Mouse (Mus musculus): ENCODE data around the gene Hes5. TPM values are rescaled to one million over a fixed set of nuclear protein-coding genes. Genes with fewer than 3 reads are reported as not detected.
A peak's percentile ranks its signal among the peaks of the same experiment; 100 is the strongest.

Gene Hes5
- polyA plus RNA-seq, 1 experiment from 2014 or later, result 8.1 TPM

DNA sequence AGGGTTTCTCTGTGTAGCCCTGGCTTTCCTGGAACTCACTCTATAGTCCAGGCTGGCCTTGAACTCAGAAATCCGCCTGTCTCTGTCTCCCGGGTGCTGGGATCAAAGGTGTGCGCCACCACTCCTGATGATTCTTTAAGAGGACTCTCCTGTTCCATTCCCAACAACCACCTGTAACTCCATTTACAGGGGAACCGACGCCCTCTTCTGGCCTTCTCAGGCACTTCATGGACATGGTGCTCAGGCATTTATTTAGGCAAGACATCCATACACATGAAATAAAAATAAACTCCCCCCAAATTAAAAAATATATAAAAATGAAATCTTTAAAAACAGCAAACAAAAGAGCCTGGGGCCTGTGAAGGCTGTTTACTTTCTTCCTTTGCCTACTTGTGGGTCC lies 6.5 kb downstream of the Hes5 start:
- no peak overlapping the region for H3K9ac ChIP-seq (ENCODE audit: low read depth, low read length)
- peaks cover 23% of the 10 kb centered on the region for H3K4me1 ChIP-seq (ENCODE audit: control insufficient read depth, insufficient read depth, low read length)
- H3K4me2 ChIP-seq (replicated peaks; ENCODE audit: low read depth, low read length), result no peak overlapping the region
- peaks cover 4% of the 10 kb centered on the region; the same call in 1 of the 2 replicates for H3K27me3 ChIP-seq (ENCODE audit: control insufficient read depth, insufficient read depth, low read length)
- 63% methylated on average over 5 of the region's 5 CpGs for WGBS
- peaks cover 49% of the 10 kb centered on the region for H3K36me3 ChIP-seq (ENCODE audit: control insufficient read depth, insufficient read depth, low read length)
- H3K4me3 ChIP-seq (ENCODE audit: low read length), result no peak overlapping the region
- no peaks in the 10 kb centered on the region for H3K9me3 ChIP-seq (ENCODE audit: control insufficient read depth, low read length)
- ATAC-seq (ENCODE audit: low FRiP score, low TSS enrichment), result no peak
- H3K27ac ChIP-seq (ENCODE audit: low read depth, low read length), result no peak overlapping the region

DNA sequence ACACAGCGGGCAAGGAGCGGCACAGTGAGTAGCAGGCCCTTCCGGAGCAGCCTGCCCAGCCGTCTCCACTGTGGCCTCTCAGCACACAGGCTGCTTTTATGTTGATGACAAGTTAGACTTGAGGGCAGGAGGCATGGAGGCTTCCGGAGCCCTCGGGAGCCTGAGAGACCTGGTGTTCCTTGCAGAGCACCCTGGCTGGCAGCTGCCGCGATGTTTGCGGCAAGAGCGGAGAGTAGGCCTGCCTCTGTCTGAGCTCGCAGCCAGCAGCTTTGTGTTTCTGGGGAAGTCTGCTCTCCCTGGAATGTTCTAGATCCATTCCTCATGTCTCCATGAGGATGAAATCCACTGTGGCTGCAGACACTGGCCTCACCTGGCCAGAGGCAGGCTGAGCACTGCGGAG lies 11.8 kb downstream of the Hes5 start:
- no peaks in the 10 kb centered on the region for H3K4me1 ChIP-seq (ENCODE audit: control insufficient read depth, insufficient read depth, low read length)
- WGBS, result 96% methylated on average over 12 of the region's 12 CpGs
- H3K4me2 ChIP-seq (replicated peaks; ENCODE audit: low read depth, low read length), result no peak overlapping the region
- H3K9me3 ChIP-seq (ENCODE audit: control insufficient read depth, low read length), result no peaks in the 10 kb centered on the region
- no peak for ATAC-seq (ENCODE audit: low FRiP score, low TSS enrichment)
- no peak overlapping the region for H3K27ac ChIP-seq (ENCODE audit: low read depth, low read length)
- H3K36me3 ChIP-seq (ENCODE audit: control insufficient read depth, insufficient read depth, low read length), result peaks cover 92% of the 10 kb centered on the region
- no peak overlapping the region for H3K9ac ChIP-seq (ENCODE audit: low read depth, low read length)
- H3K27me3 ChIP-seq (ENCODE audit: control insufficient read depth, insufficient read depth, low read length), result no peaks in the 10 kb centered on the region
- no peak overlapping the region for H3K4me3 ChIP-seq (ENCODE audit: low read length)

DNA sequence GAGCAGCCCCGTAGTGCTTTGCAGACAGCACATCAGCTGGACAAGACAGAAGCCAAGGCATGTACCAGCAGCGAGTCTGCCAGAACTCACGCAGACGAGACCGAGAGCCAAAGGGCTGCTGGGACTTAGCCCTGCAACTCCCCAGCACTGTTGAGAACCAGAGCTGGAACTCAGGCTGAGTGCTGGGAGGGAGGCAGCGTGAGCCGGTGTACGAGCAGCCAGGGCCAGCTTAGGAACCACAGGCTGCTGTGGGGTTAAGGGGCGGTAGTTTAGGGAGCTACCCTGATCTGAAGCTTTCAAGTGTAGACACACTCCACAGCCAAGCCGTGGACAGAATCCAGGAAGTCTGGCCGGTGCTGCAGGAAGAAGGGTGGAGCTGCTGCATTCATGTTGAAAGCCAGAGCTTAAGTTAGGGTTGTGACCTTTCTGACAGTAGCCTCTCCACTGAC lies 13.5 kb downstream of the Hes5 start:
- WGBS, result 86% methylated on average over 11 of the region's 11 CpGs
- Histone ChIP-seq H3K36me3 (ENCODE audit: control insufficient read depth, insufficient read depth, low read length) (peaks cover 100% of the 10 kb centered on the region), H3K9me3 (ENCODE audit: control insufficient read depth, low read length) (no peaks in the 10 kb centered on the region)

DNA sequence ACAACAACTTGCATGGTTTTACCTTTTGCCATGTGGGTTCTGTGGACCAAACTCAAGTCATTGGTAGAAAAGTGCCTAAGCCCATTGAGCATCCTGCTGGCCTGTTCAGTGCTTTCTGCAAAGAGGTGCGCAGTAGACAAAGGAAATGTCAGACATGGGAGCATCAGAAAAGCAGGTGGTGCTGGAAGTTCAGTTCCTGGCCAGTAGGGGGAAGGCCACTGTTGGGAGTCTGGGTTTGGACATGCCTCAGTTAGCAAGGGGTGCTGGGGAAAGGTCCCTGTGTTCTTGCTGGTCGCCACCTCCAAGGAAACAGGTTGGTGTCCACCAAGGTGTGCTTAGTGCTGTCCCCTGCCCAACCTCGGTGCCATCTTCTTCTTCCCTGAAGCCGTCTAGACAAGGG lies 19.4 kb downstream of the Hes5 start:
- H3K27ac ChIP-seq (ENCODE audit: low read depth, low read length), result no peak overlapping the region
- H3K4me2 ChIP-seq (replicated peaks; ENCODE audit: low read depth, low read length), result no peak overlapping the region
- H3K4me1 ChIP-seq (ENCODE audit: control insufficient read depth, insufficient read depth, low read length), result no peaks in the 10 kb centered on the region
- no peaks in the 10 kb centered on the region for H3K9me3 ChIP-seq (ENCODE audit: control insufficient read depth, low read length)
- WGBS, result 92% methylated on average over 4 of the region's 4 CpGs
- no peak overlapping the region for H3K4me3 ChIP-seq (ENCODE audit: low read length)
- H3K9ac ChIP-seq (ENCODE audit: low read depth, low read length), result no peak overlapping the region
- H3K27me3 ChIP-seq (ENCODE audit: control insufficient read depth, insufficient read depth, low read length), result peaks cover 8% of the 10 kb centered on the region; the same call in 1 of the 2 replicates
- ATAC-seq (ENCODE audit: low FRiP score, low TSS enrichment), result no peak
- peaks cover 65% of the 10 kb centered on the region for H3K36me3 ChIP-seq (ENCODE audit: control insufficient read depth, insufficient read depth, low read length)

More for the DNA sequence above, 13.5 kb downstream of the Hes5 start:
- Histone ChIP-seq H3K4me1 (ENCODE audit: control insufficient read depth, insufficient read depth, low read length) (no peaks in the 10 kb centered on the region), H3K4me3 (ENCODE audit: low read length) (no peak overlapping the region), H3K27me3 (ENCODE audit: control insufficient read depth, insufficient read depth, low read length) (no peaks in the 10 kb centered on the region), H3K27ac (ENCODE audit: low read depth, low read length) (no peak overlapping the region), H3K9ac (ENCODE audit: low read depth, low read length) (no peak overlapping the region), H3K4me2 (replicated peaks; ENCODE audit: low read depth, low read length) (no peak overlapping the region)
- no peak for ATAC-seq (ENCODE audit: low FRiP score, low TSS enrichment)

DNA sequence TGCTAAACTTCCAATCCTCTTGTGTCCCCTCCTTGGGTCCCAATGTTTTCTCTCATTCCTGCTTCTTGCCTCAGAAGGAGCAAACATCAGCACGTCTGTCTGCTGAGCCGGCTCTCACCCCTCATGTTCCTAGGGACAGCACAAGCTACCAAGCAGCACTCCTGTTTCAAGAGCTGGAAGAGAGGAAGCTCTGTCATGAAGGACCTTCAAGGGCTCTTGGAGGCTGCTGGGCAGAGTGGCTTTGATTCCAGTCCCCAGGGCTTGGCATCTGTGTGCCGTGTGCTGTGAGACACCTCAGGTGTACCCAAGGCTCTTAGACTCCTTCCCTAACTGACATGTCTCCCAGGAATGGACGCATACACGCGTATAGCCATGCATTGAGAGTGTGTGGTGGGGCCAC lies 20.4 kb downstream of the Hes5 start:
- H3K27ac ChIP-seq (ENCODE audit: low read depth, low read length), result no peak overlapping the region
- ATAC-seq (ENCODE audit: low FRiP score, low TSS enrichment), result no peak
- peaks cover 6% of the 10 kb centered on the region for H3K4me1 ChIP-seq (ENCODE audit: control insufficient read depth, insufficient read depth, low read length)
- H3K9ac ChIP-seq (ENCODE audit: low read depth, low read length), result no peak overlapping the region
- no peaks in the 10 kb centered on the region for H3K9me3 ChIP-seq (ENCODE audit: control insufficient read depth, low read length)
- no peak overlapping the region for H3K4me2 ChIP-seq (replicated peaks; ENCODE audit: low read depth, low read length)
- peaks cover 8% of the 10 kb centered on the region; the same call in 1 of the 2 replicates for H3K27me3 ChIP-seq (ENCODE audit: control insufficient read depth, insufficient read depth, low read length)
- no peak overlapping the region for H3K4me3 ChIP-seq (ENCODE audit: low read length)
- WGBS, result 85% methylated on average over 6 of the region's 6 CpGs
- H3K36me3 ChIP-seq (ENCODE audit: control insufficient read depth, insufficient read depth, low read length), result peaks cover 55% of the 10 kb centered on the region

DNA sequence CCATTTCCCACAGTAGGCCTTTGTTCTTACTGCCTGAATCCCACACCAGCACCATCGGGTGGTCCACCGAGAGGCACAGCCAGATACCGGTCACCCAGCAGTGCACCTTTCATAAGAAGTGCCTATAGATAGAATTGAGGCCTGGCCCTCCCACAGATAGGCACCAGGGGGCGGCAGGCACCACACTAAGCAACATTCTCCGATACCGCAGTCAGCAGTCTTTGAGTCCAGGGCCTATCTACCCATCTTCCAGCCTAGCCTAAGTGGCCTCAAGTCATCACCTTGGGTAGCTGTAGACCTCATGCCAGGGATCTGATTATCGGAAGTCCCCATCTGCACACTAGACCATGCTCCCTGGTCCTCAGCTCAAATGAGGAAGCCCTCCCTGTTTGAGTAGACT lies 20.8 kb downstream of the Hes5 start:
- ATAC-seq (ENCODE audit: low FRiP score, low TSS enrichment), result peak; percentile 21; the same call in 1 of the 2 replicates
- 52% methylated on average over 7 of the region's 7 CpGs for WGBS
- H3K36me3 ChIP-seq (ENCODE audit: control insufficient read depth, insufficient read depth, low read length), result peaks cover 51% of the 10 kb centered on the region

DNA sequence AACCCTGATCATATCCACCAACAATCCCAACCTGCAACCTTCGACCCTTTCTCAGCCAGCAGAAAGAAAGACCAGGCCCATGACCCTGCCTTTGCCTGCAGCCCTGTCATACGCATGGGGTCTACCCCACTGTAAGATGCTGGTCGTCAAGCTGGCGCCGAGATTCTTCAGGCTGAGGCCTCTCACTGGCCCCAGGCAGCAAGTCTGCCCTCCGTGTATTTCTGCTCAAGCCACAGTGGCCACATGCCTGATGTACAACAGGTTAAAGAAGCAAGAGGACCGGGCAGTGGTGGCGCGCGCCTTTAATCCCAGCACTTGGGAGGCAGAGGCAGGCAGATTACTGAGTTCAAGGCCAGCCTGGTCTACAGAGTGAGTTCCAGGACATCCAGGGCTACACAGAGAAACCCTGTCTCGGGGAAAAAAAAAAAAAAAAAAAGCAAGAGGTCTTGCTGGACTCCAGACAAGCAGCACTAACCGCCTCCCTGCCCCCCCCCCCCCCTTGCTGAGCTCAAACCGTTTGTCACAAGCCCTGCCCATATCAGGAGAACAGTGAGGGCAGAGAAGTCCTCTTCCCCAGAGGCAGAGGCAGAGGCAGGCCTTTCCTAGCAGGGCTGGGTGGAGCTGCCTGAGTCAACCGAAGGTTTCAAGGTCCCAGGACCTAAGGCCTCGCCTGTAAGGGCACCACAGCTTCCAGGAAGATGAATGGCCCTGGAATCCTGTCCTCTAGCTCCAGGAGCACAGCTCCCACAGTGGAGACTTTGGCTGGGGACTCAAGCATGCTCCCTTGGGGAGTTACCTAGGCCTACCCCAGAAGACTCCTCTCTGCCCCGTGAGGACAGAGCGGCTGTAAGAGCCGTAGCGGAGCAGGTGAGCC lies 21.8 kb downstream of the Hes5 start:
- H3K36me3 ChIP-seq (ENCODE audit: control insufficient read depth, insufficient read depth, low read length), result peaks cover 41% of the 10 kb centered on the region
- no peak overlapping the region for H3K4me3 ChIP-seq (ENCODE audit: low read length)
- peaks cover 8% of the 10 kb centered on the region; the same call in 1 of the 2 replicates for H3K27me3 ChIP-seq (ENCODE audit: control insufficient read depth, insufficient read depth, low read length)
- ATAC-seq (ENCODE audit: low FRiP score, low TSS enrichment), result no peak
- no peaks in the 10 kb centered on the region for H3K9me3 ChIP-seq (ENCODE audit: control insufficient read depth, low read length)
- WGBS, result 75% methylated on average over 18 of the region's 19 CpGs
- H3K4me1 ChIP-seq (ENCODE audit: control insufficient read depth, insufficient read depth, low read length), result peaks cover 16% of the 10 kb centered on the region
- H3K9ac ChIP-seq (ENCODE audit: low read depth, low read length), result no peak overlapping the region
- no peak overlapping the region for H3K4me2 ChIP-seq (replicated peaks; ENCODE audit: low read depth, low read length)
- no peak overlapping the region for H3K27ac ChIP-seq (ENCODE audit: low read depth, low read length)

More for the DNA sequence above, 20.8 kb downstream of the Hes5 start:
- H3K9me3 ChIP-seq (ENCODE audit: control insufficient read depth, low read length), result no peaks in the 10 kb centered on the region
- peaks cover 11% of the 10 kb centered on the region for H3K4me1 ChIP-seq (ENCODE audit: control insufficient read depth, insufficient read depth, low read length)
- H3K4me2 ChIP-seq (replicated peaks; ENCODE audit: low read depth, low read length), result no peak overlapping the region
- H3K4me3 ChIP-seq (ENCODE audit: low read length), result no peak overlapping the region
- peaks cover 8% of the 10 kb centered on the region; the same call in 1 of the 2 replicates for H3K27me3 ChIP-seq (ENCODE audit: control insufficient read depth, insufficient read depth, low read length)
- no peak overlapping the region for H3K9ac ChIP-seq (ENCODE audit: low read depth, low read length)
- H3K27ac ChIP-seq (ENCODE audit: low read depth, low read length), result no peak overlapping the region

DNA sequence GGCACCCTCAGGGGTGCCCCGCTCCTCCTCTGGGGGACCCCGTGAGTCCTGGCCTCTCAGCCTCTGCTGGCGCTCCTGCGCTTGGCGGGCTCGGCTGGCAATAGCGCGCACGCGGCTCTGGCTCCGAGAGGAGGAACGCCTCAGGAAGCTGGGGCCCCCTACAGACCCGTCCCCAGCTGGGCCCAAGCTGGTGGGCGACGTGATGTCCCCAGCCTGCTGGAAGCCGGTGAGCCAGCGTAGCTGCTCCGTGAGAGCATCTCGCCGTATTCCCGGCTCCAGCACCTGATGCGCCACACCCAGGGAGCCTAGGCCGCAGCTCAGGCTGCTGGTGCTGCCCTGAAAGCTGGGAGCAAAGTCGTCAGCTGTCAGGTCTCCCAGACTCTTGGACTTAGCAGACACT lies 23.0 kb downstream of the Hes5 start:
- H3K4me3 ChIP-seq (ENCODE audit: low read length), result no peak overlapping the region
- peaks cover 28% of the 10 kb centered on the region for H3K36me3 ChIP-seq (ENCODE audit: control insufficient read depth, insufficient read depth, low read length)
- no peak overlapping the region for H3K9ac ChIP-seq (ENCODE audit: low read depth, low read length)
- H3K27me3 ChIP-seq (ENCODE audit: control insufficient read depth, insufficient read depth, low read length), result peaks cover 8% of the 10 kb centered on the region; the same call in 1 of the 2 replicates
- H3K9me3 ChIP-seq (ENCODE audit: control insufficient read depth, low read length), result no peaks in the 10 kb centered on the region
- no peak overlapping the region for H3K27ac ChIP-seq (ENCODE audit: low read depth, low read length)
- H3K4me1 ChIP-seq (ENCODE audit: control insufficient read depth, insufficient read depth, low read length), result peaks cover 16% of the 10 kb centered on the region
- H3K4me2 ChIP-seq (replicated peaks; ENCODE audit: low read depth, low read length), result no peak overlapping the region
- 28% methylated on average over 24 of the region's 24 CpGs for WGBS
- no peak for ATAC-seq (ENCODE audit: low FRiP score, low TSS enrichment)

DNA sequence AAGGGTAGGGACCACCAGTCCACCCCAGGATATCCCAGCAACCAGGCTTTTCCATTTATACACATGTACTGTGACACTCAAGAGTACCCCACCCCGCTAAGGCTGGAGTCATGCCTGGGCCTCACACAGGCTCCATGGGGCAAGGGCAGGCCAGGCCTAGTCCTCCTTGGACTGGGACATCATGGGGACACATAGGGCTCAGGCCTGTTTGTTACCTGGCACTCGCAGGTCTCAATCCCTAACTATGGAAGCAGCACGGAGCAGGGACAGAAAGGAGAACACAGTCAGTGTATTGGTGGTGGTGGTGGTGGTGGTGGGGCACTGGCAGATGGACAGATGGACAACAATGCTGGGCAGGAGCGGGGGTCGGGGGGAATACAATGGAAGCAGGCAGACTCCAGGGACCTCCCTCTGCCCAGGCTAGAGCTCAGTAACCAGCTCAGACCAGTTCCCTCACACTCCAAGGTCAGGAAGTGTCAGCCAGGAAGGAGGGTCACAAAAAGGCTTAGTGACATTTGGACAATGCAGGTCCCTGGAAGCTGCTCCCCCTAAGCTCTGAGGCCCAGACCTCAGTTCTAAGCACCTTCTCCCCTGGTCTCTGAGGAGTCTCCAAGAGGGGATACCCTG lies 24.5 kb downstream of the Hes5 start:
- Histone ChIP-seq H3K4me2 (replicated peaks; ENCODE audit: low read depth, low read length) (no peak overlapping the region), H3K9me3 (ENCODE audit: control insufficient read depth, low read length) (no peaks in the 10 kb centered on the region), H3K4me1 (ENCODE audit: control insufficient read depth, insufficient read depth, low read length) (peaks cover 16% of the 10 kb centered on the region), H3K36me3 (ENCODE audit: control insufficient read depth, insufficient read depth, low read length) (peaks cover 13% of the 10 kb centered on the region), H3K9ac (ENCODE audit: low read depth, low read length) (0 out of 2 replicates have a peak overlapping the region, but pooled peaks have one; percentile 18), H3K27me3 (ENCODE audit: control insufficient read depth, insufficient read depth, low read length) (peaks cover 8% of the 10 kb centered on the region; the same call in 1 of the 2 replicates), H3K27ac (ENCODE audit: low read depth, low read length) (no peak overlapping the region), H3K4me3 (ENCODE audit: low read length) (no peak overlapping the region)
- WGBS, result 85% methylated on average over 5 of the region's 5 CpGs
- ATAC-seq (ENCODE audit: low FRiP score, low TSS enrichment), result no peak
